Mouse (Mus musculus): ENCODE measurements at regions not wholly inside any gene's neighbourhood (a gene's known extent, or its start where the extent isn't known, plus 50 kb on each side); places are given as distances from the start of the nearest gene placed in this dataset.
"Not testable (repeated sequence)": the region's sequence is repeated elsewhere in the genome, so short reads cannot be mapped to it uniquely, and the experiment has no call there.

DNA sequence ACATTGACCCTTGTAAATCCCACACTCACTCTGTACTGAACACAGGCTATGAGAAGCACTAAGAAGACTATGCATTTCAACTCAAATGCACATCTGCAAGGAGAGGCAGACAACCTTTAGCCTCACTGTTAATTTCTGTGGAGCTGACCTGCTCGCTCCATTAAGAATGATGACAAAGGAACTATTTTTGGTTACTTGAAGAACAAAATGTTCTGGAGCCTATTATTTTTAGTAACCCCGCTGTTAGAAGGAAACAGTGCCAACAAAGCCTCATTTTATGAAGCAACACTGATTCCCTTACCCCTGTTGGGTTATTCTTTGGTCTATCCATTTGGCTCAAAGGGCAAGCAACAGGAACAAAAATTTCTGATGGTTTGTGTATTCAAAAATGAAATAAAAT, 182.2 kb upstream of the Akr1e1 start:
- Histone ChIP-seq H3ac (ENCODE audit: control insufficient read depth, insufficient read length) (no peak overlapping the region), H3K79me2 (ENCODE audit: control insufficient read depth, insufficient read depth) (no peaks in the 10 kb centered on the region), H3K27me3 (ENCODE audit: control insufficient read depth, insufficient read depth, insufficient read length) (no peaks in the 10 kb centered on the region), H3K4me2 (ENCODE audit: low read depth) (peak overlapping the region; percentile 20), H3K4me3 (no peak overlapping the region), H3K36me3 (ENCODE audit: control insufficient read depth, insufficient read depth) (no peaks in the 10 kb centered on the region)
- no peak for TF ChIP-seq MYOD1 (IDR thresholded peaks at IDR 0.05; ENCODE audit: control insufficient read depth in 1 of 3, insufficient read length in 2 of 3, low read depth in 2 of 3)
- no peak for TF ChIP-seq POLR2AphosphoS2 (IDR thresholded peaks at IDR 0.05; ENCODE audit: insufficient read length, low read depth)

DNA sequence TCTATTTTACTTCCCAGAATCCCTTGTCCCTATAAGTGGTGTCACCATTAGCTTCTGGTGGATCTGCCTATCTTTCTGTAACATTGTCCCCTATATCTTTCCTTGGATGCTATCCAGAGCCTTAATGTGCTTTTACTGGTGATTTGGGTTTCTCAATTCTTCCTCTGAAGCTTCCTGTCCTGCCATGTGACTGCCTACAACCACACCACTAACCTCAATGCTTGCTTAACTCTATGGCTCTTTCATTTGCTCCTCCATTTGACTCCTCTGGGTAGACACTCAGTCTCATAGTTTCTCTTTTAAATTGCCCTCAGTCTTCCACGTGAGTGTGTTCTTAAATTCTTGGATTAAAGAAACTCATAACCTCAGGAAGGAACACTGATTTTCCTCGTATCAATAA, 181.4 kb upstream of the Akr1e1 start:
- TF ChIP-seq POLR2A (IDR thresholded peaks at IDR 0.05; ENCODE audit: insufficient read length, low read depth) (no peak), REST (IDR thresholded peaks at IDR 0.05; ENCODE audit: insufficient read depth, insufficient read length) (no peak), TCF3 (IDR thresholded peaks at IDR 0.05; ENCODE audit: insufficient read length, low read depth) (no peak), E2F4 (IDR thresholded peaks at IDR 0.05; ENCODE audit: insufficient read depth) (no peak), POLR2AphosphoS2 (IDR thresholded peaks at IDR 0.05; ENCODE audit: insufficient read length, low read depth) (no peak), MYOG (IDR thresholded peaks at IDR 0.05; ENCODE audit: control insufficient read depth in 1 of 3, insufficient read depth in 1 of 3, insufficient read length in 2 of 3, low read depth in 2 of 3) (no peak), CEBPB (IDR thresholded peaks at IDR 0.05; ENCODE audit: insufficient read depth, poor library complexity, severe bottlenecking) (no peak), MYOD1 (IDR thresholded peaks at IDR 0.05; ENCODE audit: control insufficient read depth in 1 of 3, insufficient read length in 2 of 3, low read depth in 2 of 3) (no peak), USF1 (IDR thresholded peaks at IDR 0.05; ENCODE audit: low read depth) (no peak), MAX (IDR thresholded peaks at IDR 0.05; ENCODE audit: low read depth) (no peak), SRF (IDR thresholded peaks at IDR 0.05; ENCODE audit: control insufficient read depth, insufficient read length, low read depth) (no peak), TCF12 (IDR thresholded peaks at IDR 0.05; ENCODE audit: insufficient read depth, poor library complexity, severe bottlenecking) (no peak)

DNA sequence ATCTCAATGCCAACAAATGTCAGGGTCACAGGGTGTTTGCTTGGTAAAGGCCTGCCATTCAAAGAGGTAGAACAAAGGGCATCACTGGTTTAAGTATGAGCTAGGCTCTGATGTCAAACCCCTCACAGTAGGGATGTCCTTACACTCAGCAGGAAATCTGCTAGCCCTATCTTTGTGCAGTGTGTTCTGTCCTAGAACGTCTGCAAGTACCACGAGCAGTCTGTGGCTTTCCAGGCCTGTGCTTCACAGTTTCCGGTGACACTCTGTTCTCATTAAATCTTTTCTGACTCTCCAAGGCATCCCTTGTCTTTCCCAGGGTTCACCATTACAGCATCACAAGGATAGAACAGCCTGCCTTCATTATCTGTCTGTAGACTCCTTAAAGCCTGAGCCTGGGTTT, 174.3 kb upstream of the Akr1e1 start:
- Histone ChIP-seq H3K27me3 (ENCODE audit: control insufficient read depth, insufficient read depth, insufficient read length) (no peaks in the 10 kb centered on the region), H3K4me3 (no peak overlapping the region), H3ac (ENCODE audit: control insufficient read depth, insufficient read length) (no peak overlapping the region), H3K79me2 (ENCODE audit: control insufficient read depth, insufficient read depth) (no peaks in the 10 kb centered on the region), H3K36me3 (ENCODE audit: control insufficient read depth, insufficient read depth) (no peaks in the 10 kb centered on the region), H3K4me2 (ENCODE audit: low read depth) (no peak overlapping the region)
- no peak for TF ChIP-seq MYOD1 (IDR thresholded peaks at IDR 0.05; ENCODE audit: control insufficient read depth in 1 of 3, insufficient read length in 2 of 3, low read depth in 2 of 3)
- no peak for TF ChIP-seq POLR2A (IDR thresholded peaks at IDR 0.05; ENCODE audit: insufficient read length, low read depth)
- no peak for TF ChIP-seq TCF12 (IDR thresholded peaks at IDR 0.05; ENCODE audit: insufficient read depth, poor library complexity, severe bottlenecking)
- no peak for TF ChIP-seq POLR2AphosphoS2 (IDR thresholded peaks at IDR 0.05; ENCODE audit: insufficient read length, low read depth)
- no peak for TF ChIP-seq MYOG (IDR thresholded peaks at IDR 0.05; ENCODE audit: control insufficient read depth in 1 of 3, insufficient read depth in 1 of 3, insufficient read length in 2 of 3, low read depth in 2 of 3)
- no peak for TF ChIP-seq MAX (IDR thresholded peaks at IDR 0.05; ENCODE audit: low read depth)
- no peak for TF ChIP-seq E2F4 (IDR thresholded peaks at IDR 0.05; ENCODE audit: insufficient read depth)
- no peak for TF ChIP-seq REST (IDR thresholded peaks at IDR 0.05; ENCODE audit: insufficient read depth, insufficient read length)
- no peak for TF ChIP-seq TCF3 (IDR thresholded peaks at IDR 0.05; ENCODE audit: insufficient read length, low read depth)
- TF ChIP-seq USF1 (IDR thresholded peaks at IDR 0.05; ENCODE audit: low read depth) = no peak
- no peak for TF ChIP-seq SRF (IDR thresholded peaks at IDR 0.05; ENCODE audit: control insufficient read depth, insufficient read length, low read depth)
- TF ChIP-seq CEBPB (IDR thresholded peaks at IDR 0.05; ENCODE audit: insufficient read depth, poor library complexity, severe bottlenecking) = no peak

More for the DNA sequence above, 181.4 kb upstream of the Akr1e1 start:
- H3K4me2 ChIP-seq (ENCODE audit: low read depth) = no peak overlapping the region
- H3K4me3 ChIP-seq = no peak overlapping the region
- no peaks in the 10 kb centered on the region for H3K79me2 ChIP-seq (ENCODE audit: control insufficient read depth, insufficient read depth)
- H3K36me3 ChIP-seq (ENCODE audit: control insufficient read depth, insufficient read depth) = no peaks in the 10 kb centered on the region
- no peak overlapping the region for H3ac ChIP-seq (ENCODE audit: control insufficient read depth, insufficient read length)
- H3K27me3 ChIP-seq (ENCODE audit: control insufficient read depth, insufficient read depth, insufficient read length) = no peaks in the 10 kb centered on the region

DNA sequence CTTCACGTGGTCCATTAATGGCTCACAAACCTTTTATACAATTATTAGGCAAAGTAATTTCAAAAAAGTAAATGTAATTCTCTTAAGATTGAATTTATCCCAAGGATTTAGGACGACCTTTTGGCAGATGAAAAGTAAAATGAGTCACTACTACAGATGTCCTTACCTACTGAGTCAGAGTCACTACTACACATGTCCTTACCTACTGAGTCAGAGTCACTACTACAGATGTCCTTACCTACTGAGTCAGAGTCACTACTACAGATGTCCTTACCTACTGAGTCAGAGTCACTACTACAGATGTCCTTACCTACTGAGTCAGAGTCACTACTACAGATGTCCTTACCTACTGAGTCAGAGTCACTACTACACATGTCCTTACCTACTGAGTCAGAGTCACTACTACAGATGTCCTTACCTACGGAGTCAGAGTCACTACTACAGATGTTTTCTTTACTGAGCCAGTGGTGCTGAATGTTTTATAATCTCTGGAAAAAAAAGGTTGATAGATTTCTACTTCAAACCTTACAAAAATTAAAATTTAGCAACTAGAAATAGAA, 169.4 kb upstream of the Akr1e1 start:
- not testable (repeated sequence) for H3K36me3 ChIP-seq (ENCODE audit: control insufficient read depth, insufficient read depth); H3K4me2 ChIP-seq (ENCODE audit: low read depth); H3ac ChIP-seq (ENCODE audit: control insufficient read depth, insufficient read length); H3K4me3 ChIP-seq; H3K79me2 ChIP-seq (ENCODE audit: control insufficient read depth, insufficient read depth); H3K27me3 ChIP-seq (ENCODE audit: control insufficient read depth, insufficient read depth, insufficient read length)

GRCm38 (mm10) chr13:4776855-4777254, 167.9 kb upstream of the Akr1e1 start:
- Histone ChIP-seq H3ac (ENCODE audit: control insufficient read depth, insufficient read length) (no peak overlapping the region), H3K4me2 (ENCODE audit: low read depth) (no peak overlapping the region), H3K27me3 (ENCODE audit: control insufficient read depth, insufficient read depth, insufficient read length) (no peaks in the 10 kb centered on the region), H3K79me2 (ENCODE audit: control insufficient read depth, insufficient read depth) (no peaks in the 10 kb centered on the region), H3K4me3 (no peak overlapping the region), H3K36me3 (ENCODE audit: control insufficient read depth, insufficient read depth) (no peaks in the 10 kb centered on the region)
- TF ChIP-seq POLR2AphosphoS2 (IDR thresholded peaks at IDR 0.05; ENCODE audit: insufficient read length, low read depth) = no peak
- no peak for TF ChIP-seq MAX (IDR thresholded peaks at IDR 0.05; ENCODE audit: low read depth)
- no peak for TF ChIP-seq USF1 (IDR thresholded peaks at IDR 0.05; ENCODE audit: low read depth)
- TF ChIP-seq MYOD1 (IDR thresholded peaks at IDR 0.05; ENCODE audit: control insufficient read depth in 1 of 3, insufficient read length in 2 of 3, low read depth in 2 of 3) = no peak
- TF ChIP-seq POLR2A (IDR thresholded peaks at IDR 0.05; ENCODE audit: insufficient read length, low read depth) = no peak
- TF ChIP-seq MYOG (IDR thresholded peaks at IDR 0.05; ENCODE audit: control insufficient read depth in 1 of 3, insufficient read depth in 1 of 3, insufficient read length in 2 of 3, low read depth in 2 of 3) = no peak
- TF ChIP-seq REST (IDR thresholded peaks at IDR 0.05; ENCODE audit: insufficient read depth, insufficient read length) = no peak
